Mouse (Mus musculus) monocyte, adult 5-6 weeks (primary cell): ENCODE measurements around the gene Vps9d1. TPM values are rescaled to one million over a fixed set of nuclear protein-coding genes. Genes with fewer than 3 reads are reported as not detected.
A peak's percentile ranks its signal among the peaks of the same experiment; 100 is the strongest.
"Not testable (repeated sequence)": the region's sequence is repeated elsewhere in the genome, so short reads cannot be mapped to it uniquely, and the experiment has no call there.

Experiments used
- ATAC-seq: fragments of 153-309, 156-312 bp; replicated peaks from 2 replicates; pipeline ENCODE4 v1.8.0; 2017; ENCODE audit warnings: mild to moderate bottlenecking; ENCODE audit not compliant: low TSS enrichment, insufficient number of reproducible peaks, severe bottlenecking, poor library complexity, low FRiP score
- total RNA-seq: library from RNA; stranded (forward); fragments of 200-1000, 200-491, 200-594 nt; gene quantifications from 3 replicates; pipeline ENCODE4 v1.2.3, GENCODE M21; 2017

Vps9d1 gene
- total RNA-seq, 1 experiment from 2014 or later, result 54.9 TPM

- ATAC-seq, result not testable (repeated sequence)
These were observed 23.8 kb downstream of the Vps9d1 start for GRCm38 (mm10) chr8:123230326-123230725.

GRCm38 (mm10) chr8:123228416-123228815 is 25.7 kb downstream of the Vps9d1 start:
- ATAC-seq, result no peak

- ATAC-seq, result peak; percentile 91
These were observed 29.6 kb downstream of the Vps9d1 start, which contains the start of gene Cdk10 for GRCm38 (mm10) chr8:123224278-123225266. TSS of gene Cdk10 (plus strand) at chr8:123224842.

GRCm38 (mm10) chr8:123220917-123221316 is 33.2 kb downstream of the Vps9d1 start:
- no peak for ATAC-seq

- ATAC-seq, result no peak
These were observed 38.7 kb downstream of the Vps9d1 start for GRCm38 (mm10) chr8:123215430-123215829.

GRCm38 (mm10) chr8:123213118-123213772 is 40.9 kb downstream of the Vps9d1 start:
- ATAC-seq, result no peak

GRCm38 (mm10) chr8:123212321-123213117 is 41.6 kb downstream of the Vps9d1 start, which contains the start of the genes Chmp1a and Spata33:
TSS of gene Chmp1a (minus strand) at chr8:123212763.
TSS of gene Spata33 (plus strand) at chr8:123212832.
- peak; percentile 55 for ATAC-seq

GRCm38 (mm10) chr8:123211876-123212275 is 42.3 kb downstream of the Vps9d1 start:
- ATAC-seq, result no peak

GRCm38 (mm10) chr8:123203571-123203970 is 50.6 kb downstream of the Vps9d1 start:
- ATAC-seq, result no peak

GRCm38 (mm10) chr8:123202288-123202687 is 51.9 kb downstream of the Vps9d1 start:
- ATAC-seq, result peak; percentile 44; the same call in 1 of the 2 replicates

GRCm38 (mm10) chr8:123199864-123200263 is 54.3 kb downstream of the Vps9d1 start:
- no peak for ATAC-seq

GRCm38 (mm10) chr8:123197016-123197415 is 57.1 kb downstream of the Vps9d1 start:
- ATAC-seq, result not testable (repeated sequence)

GRCm38 (mm10) chr8:123193771-123194170 is 60.4 kb downstream of the Vps9d1 start:
- ATAC-seq, result no peak

Other genes with a start within 250 kb of the Vps9d1 start
- 160 to 261 TPM (median 161 TPM) in 3 replicates for gene Ankrd11, start 212.1 kb downstream of the Vps9d1 start, total RNA-seq
- gene Spg7, start 191.4 kb downstream of the Vps9d1 start, total RNA-seq, result 42.5 to 63.1 TPM (median 50.2 TPM) in 3 replicates
- 1,374 to 1,974 TPM (median 1,861 TPM) in 3 replicates for gene Rpl13, start 152.0 kb downstream of the Vps9d1 start, total RNA-seq
- 3.8 to 29.8 TPM (median 13.9 TPM) in 3 replicates for gene Cpne7, start 137.0 kb downstream of the Vps9d1 start, total RNA-seq
- not detected in 3 replicates for gene Sult5a1, start 96.0 kb downstream of the Vps9d1 start, total RNA-seq
- gene Dpep1, start 68.1 kb downstream of the Vps9d1 start, total RNA-seq, result not detected in 3 replicates
- 53.4 to 64.6 TPM (median 62.4 TPM) in 3 replicates for gene Chmp1a, start 41.6 kb downstream of the Vps9d1 start, total RNA-seq
- gene Spata33, start 41.5 kb downstream of the Vps9d1 start, total RNA-seq, result not detected in 3 replicates
- 25.8 to 42.8 TPM (median 39.1 TPM) in 3 replicates for gene Cdk10, start 29.5 kb downstream of the Vps9d1 start, total RNA-seq
- gene Spata2l, start 18.1 kb downstream of the Vps9d1 start, total RNA-seq, result 0.85 to 3.6 TPM (median 0.95 TPM) in 3 replicates
- gene Zfp276, start 153 bp downstream of the Vps9d1 start, total RNA-seq, result 17.2 to 28.0 TPM (median 25.4 TPM) in 3 replicates
- 11.2 to 31.4 TPM (median 24.6 TPM) in 3 replicates for gene Fanca, start 64.2 kb upstream of the Vps9d1 start, total RNA-seq
- gene Spire2, start 78.4 kb upstream of the Vps9d1 start, total RNA-seq, result 0.32 TPM in 1 of 3 replicates, not detected in the others
- gene Tcf25, start 119.4 kb upstream of the Vps9d1 start, total RNA-seq, result 415 to 577 TPM (median 562 TPM) in 3 replicates
- not detected in 3 replicates for gene Mc1r, start 152.8 kb upstream of the Vps9d1 start, total RNA-seq
- 0.29 to 0.96 TPM (median 0.76 TPM) in 3 replicates for gene Tubb3, start 157.1 kb upstream of the Vps9d1 start, total RNA-seq
- gene Def8, start 169.2 kb upstream of the Vps9d1 start, total RNA-seq, result 9.1 to 9.7 TPM (median 9.4 TPM) in 3 replicates
- gene Afg3l1, start 223.6 kb upstream of the Vps9d1 start, total RNA-seq, result 11.3 to 24.6 TPM (median 14.3 TPM) in 3 replicates